Mouse (Mus musculus) heart, adult 9 months (tissue): ENCODE results near the gene Kif5a.
"Not testable (repeated sequence)": the region's sequence is repeated elsewhere in the genome, so short reads cannot be mapped to it uniquely, and the experiment has no call there.

ENCODE experiments used
- DNase-seq, 2 experiments: peaks; one replicate each; pipeline ENCODE4 v3.0.0; 2022; ENCODE audit warnings: low spot score in 2 of 2

Kif5a gene

GRCm38 (mm10) chr10:127193011-127193410 lies 70.1 kb downstream of the Kif5a start:
- DNase-seq = no peak

GRCm38 (mm10) chr10:127192057-127192328 lies 71.2 kb downstream of the Kif5a start:
- DNase-seq = not testable (repeated sequence)

- DNase-seq = no peak
Observed at GRCm38 (mm10) chr10:127191191-127192056, 71.7 kb downstream of the Kif5a start.

- no peak for DNase-seq
Observed at GRCm38 (mm10) chr10:127190398-127191190, 72.6 kb downstream of the Kif5a start.

GRCm38 (mm10) chr10:127189651-127190381 lies 73.3 kb downstream of the Kif5a start, which contains the start of gene Arhgef25:
Gene Arhgef25, minus strand, starts transcription at chr10:127190083.
- peak; percentile 79 to 81 for DNase-seq

- peak; percentile 56 to 61 for DNase-seq
Observed at GRCm38 (mm10) chr10:127189116-127189650, 74.0 kb downstream of the Kif5a start.

GRCm38 (mm10) chr10:127188465-127189115 lies 74.6 kb downstream of the Kif5a start:
- peak; percentile 62 to 63 for DNase-seq

- no peak for DNase-seq
Observed at GRCm38 (mm10) chr10:127188079-127188453, 75.1 kb downstream of the Kif5a start.

- DNase-seq = no peak
Observed at GRCm38 (mm10) chr10:127187371-127188078, 75.6 kb downstream of the Kif5a start.

GRCm38 (mm10) chr10:127186451-127186850 lies 76.7 kb downstream of the Kif5a start:
- no peak for DNase-seq

- DNase-seq = no peak
Observed at GRCm38 (mm10) chr10:127185506-127185905, 77.6 kb downstream of the Kif5a start.

- DNase-seq = no peak
Observed at GRCm38 (mm10) chr10:127185101-127185500, 78.0 kb downstream of the Kif5a start.

GRCm38 (mm10) chr10:127183759-127184158 lies 79.4 kb downstream of the Kif5a start:
- no peak for DNase-seq

- DNase-seq = no peak
Observed at GRCm38 (mm10) chr10:127182624-127183023, 80.5 kb downstream of the Kif5a start.

GRCm38 (mm10) chr10:127181566-127181965 lies 81.6 kb downstream of the Kif5a start:
- DNase-seq = peak; percentile 48 to 72

GRCm38 (mm10) chr10:127180695-127181047 lies 82.5 kb downstream of the Kif5a start:
- DNase-seq = no peak

GRCm38 (mm10) chr10:127179871-127180694 lies 83.1 kb downstream of the Kif5a start, which contains the start of gene Slc26a10:
Gene Slc26a10, minus strand, starts transcription at chr10:127180645.
- peak; percentile 58 to 73 for DNase-seq

GRCm38 (mm10) chr10:127178286-127179027 lies 84.7 kb downstream of the Kif5a start:
- DNase-seq = no peak

GRCm38 (mm10) chr10:127177719-127178118 lies 85.4 kb downstream of the Kif5a start:
- DNase-seq = peak; percentile 64 to 73
